Mouse (Mus musculus) G1E (cell line): ENCODE results near the gene Gpr39. TPM values are rescaled to one million over a fixed set of nuclear protein-coding genes. Genes with fewer than 3 reads are reported as not detected.
"Not testable (repeated sequence)": the region's sequence is repeated elsewhere in the genome, so short reads cannot be mapped to it uniquely, and the experiment has no call there.

Experiments used
- ATAC-seq: 2 replicates; pipeline ENCODE4 v1.8.0; 2016; ENCODE audit warnings: mild to moderate bottlenecking; ENCODE audit not compliant: insufficient number of reproducible peaks, poor library complexity, low FRiP score, severe bottlenecking; ENCODE audit errors: extremely low read depth
- DNase-seq: peaks from one replicate; pipeline ENCODE4 v3.0.0; 2012; ENCODE audit warnings: low spot score
- H3K27me3 ChIP-seq: 2 replicates; pipeline ENCODE4 v1.6.1; 2012; ENCODE audit warnings: mild to moderate bottlenecking, low read length, inconsistent platforms; ENCODE audit not compliant: insufficient read depth
- H3K36me3 ChIP-seq: replicated peaks from 2 replicates; pipeline ENCODE3; 2012; ENCODE audit warnings: mild to moderate bottlenecking, inconsistent platforms
- H3K4me1 ChIP-seq: 2 replicates; pipeline ENCODE4 v1.6.1; 2012; ENCODE audit warnings: low read depth, low read length, inconsistent platforms, mixed read lengths; ENCODE audit not compliant: insufficient read depth
- H3K4me3 ChIP-seq: 2 replicates; pipeline ENCODE4 v1.5.1; 2012; ENCODE audit warnings: low read depth, mild to moderate bottlenecking, inconsistent platforms, low read length, moderate library complexity, mixed read lengths
- H3K9me3 ChIP-seq: replicated peaks from 2 replicates; pipeline ENCODE4 v1.6.1; 2012; ENCODE audit warnings: inconsistent platforms
- CTCF ChIP-seq: IDR thresholded peaks from 2 replicates; pipeline ENCODE4 v1.5.1; 2012; ENCODE audit warnings: low read depth, low read length, inconsistent platforms, mixed read lengths
- GATA1 ChIP-seq: IDR thresholded peaks from 2 replicates; pipeline ENCODE4 v1.6.1; 2012; ENCODE audit warnings: borderline replicate concordance, low read length, inconsistent platforms, mixed read lengths
- GATA2 ChIP-seq: IDR thresholded peaks from 2 replicates; pipeline ENCODE4 v1.6.1; 2012; ENCODE audit warnings: low read depth, low read length, inconsistent platforms, borderline replicate concordance
- POLR2AphosphoS5 ChIP-seq: IDR thresholded peaks from 2 replicates; pipeline ENCODE4 v1.6.1; 2012; ENCODE audit warnings: low read depth, low read length, inconsistent platforms; ENCODE audit not compliant: insufficient replicate concordance
- TAL1 ChIP-seq: conservative IDR thresholded peaks from 2 replicates; pipeline ENCODE4 v1.6.1; 2012; ENCODE audit warnings: low read depth, low read length, inconsistent platforms, mixed read lengths
- polyA plus RNA-seq: library from polyadenylated mRNA; stranded (reverse); fragments of >175 nt; gene quantifications from 2 replicates; pipeline ENCODE4 v1.2.3, GENCODE M21; 2012
- total RNA-seq, 2 experiments: library from RNA; stranded (forward) in 1 of 2; stranded (reverse) in 1 of 2; fragments of 200-1000 nt in 1 of 2; fragments of >200 nt in 1 of 2; fragmentation: Nextera tagmentation in 1 of 2; gene quantifications; 2 replicates each; pipeline ENCODE4 v1.2.3; 2014 to 2017

Gpr39 gene
- total RNA-seq (2014; fragmentation: Nextera tagmentation) (not detected in 2 replicates), total RNA-seq (2017) (0.06 and 0.22 TPM in 2 replicates), polyA plus RNA-seq (not detected in 2 replicates)

DNA sequence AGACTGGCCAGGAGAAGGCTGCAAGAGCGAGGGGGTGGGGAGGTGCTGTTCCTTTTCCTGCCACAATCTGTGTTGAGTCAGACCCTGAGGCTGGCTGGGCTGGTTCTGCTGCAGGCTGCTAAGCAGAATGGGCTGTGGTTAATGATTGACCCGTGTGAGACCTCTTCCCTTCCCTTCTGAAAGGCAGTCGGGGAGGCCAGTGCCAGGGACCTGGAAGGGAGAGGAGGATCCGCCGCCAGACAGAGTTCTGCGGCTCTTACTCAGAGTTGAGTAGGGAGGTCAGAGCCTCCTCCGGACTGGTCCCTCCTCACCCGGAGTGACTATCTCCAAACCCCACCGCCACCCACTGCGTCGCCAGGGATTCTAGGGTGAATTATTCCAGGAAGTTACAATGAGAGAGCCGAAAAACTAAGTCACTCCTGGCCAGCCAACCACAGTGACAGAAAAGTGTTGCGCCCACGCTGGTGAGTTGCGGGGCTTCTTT, at the start of gene Gpr39:
Gpr39 (plus strand) TSS at position 206 of the 484 bp plus-strand sequence.
- no peak for ATAC-seq

DNA sequence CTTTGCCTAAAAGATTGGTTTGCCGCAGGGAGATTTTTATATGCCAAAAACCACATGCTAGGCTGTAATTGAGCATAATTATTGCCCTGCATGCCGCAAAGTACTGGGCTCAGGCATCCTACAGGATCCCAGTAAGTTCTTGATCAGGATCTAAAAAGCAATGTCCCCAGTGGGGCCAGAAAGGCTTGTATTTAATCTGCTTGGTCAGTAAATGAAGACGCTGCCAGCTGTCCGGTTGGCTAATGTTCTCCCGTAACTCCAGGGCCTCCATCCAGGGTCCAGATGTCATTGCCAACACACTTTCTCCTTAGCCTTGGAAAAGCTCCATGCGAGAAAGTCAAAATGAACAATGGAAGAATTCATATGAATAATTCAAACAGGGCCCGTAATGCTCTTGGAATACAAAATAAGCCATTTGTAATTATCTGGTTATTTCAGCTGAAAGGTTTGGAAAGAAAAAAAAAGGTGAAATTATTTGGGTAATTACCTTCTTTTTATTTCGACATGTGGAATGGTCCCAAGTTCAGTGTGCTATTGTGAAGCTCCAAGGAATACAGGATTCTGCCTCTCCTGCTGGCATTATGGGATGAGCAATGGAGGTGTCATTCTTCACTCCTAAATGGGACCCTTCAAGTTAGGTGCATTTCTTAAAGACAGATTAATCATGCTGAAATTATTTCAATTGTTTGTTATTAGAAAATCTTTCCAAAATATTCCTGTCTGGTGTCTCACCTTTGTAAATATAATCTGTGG, 37.1 kb upstream of the Gpr39 start:
- H3K36me3 ChIP-seq, result no peaks in the 10 kb centered on the region
- H3K4me1 ChIP-seq, result no peaks in the 10 kb centered on the region
- TF ChIP-seq TAL1 (no peak), POLR2AphosphoS5 (no peak), GATA2 (no peak), CTCF (no peak), GATA1 (no peak)
- no peaks in the 10 kb centered on the region for H3K27me3 ChIP-seq
- ATAC-seq, result no peak
- no peak for DNase-seq
- no peak overlapping the region for H3K4me3 ChIP-seq
- H3K9me3 ChIP-seq, result no peaks in the 10 kb centered on the region; the same call in 1 of the 2 replicates

More for the DNA sequence above, at the start of gene Gpr39:
- Histone ChIP-seq H3K36me3 (no peaks in the 10 kb centered on the region), H3K4me1 (no peaks in the 10 kb centered on the region), H3K4me3 (no peak within 1 kb of the TSS), H3K9me3 (peaks cover 17% of the 10 kb centered on the region), H3K27me3 (no peaks in the 10 kb centered on the region)
- TF ChIP-seq CTCF (no peak), GATA1 (no peak), TAL1 (no peak), POLR2AphosphoS5 (no peak), GATA2 (no peak)
- DNase-seq, result no peak

DNA sequence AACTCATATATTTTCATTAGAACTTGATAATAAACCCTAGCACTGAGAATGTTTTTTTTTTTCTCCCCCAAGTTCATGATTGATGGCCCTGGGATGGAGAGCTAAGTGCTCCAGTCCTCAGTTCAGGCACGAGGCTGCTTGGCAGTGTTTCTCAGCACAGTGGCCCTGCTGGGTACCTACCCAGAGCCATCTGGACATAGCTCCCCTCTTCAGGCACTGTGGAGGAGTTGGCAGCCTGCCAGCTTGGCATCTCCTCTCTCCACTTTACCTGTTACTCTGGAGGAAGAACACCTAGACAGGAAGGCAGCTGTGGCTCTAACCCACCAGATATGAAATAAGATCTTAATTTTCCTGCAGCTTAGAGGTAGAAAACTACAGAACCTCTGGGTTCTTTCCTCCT, 33.2 kb upstream of the Gpr39 start:
- Histone ChIP-seq H3K36me3 (no peaks in the 10 kb centered on the region), H3K4me1 (no peaks in the 10 kb centered on the region), H3K9me3 (no peaks in the 10 kb centered on the region; the same call in 1 of the 2 replicates), H3K27me3 (no peaks in the 10 kb centered on the region), H3K4me3 (no peak overlapping the region)
- DNase-seq (no peak), ATAC-seq (no peak)
- TF ChIP-seq TAL1 (no peak), GATA2 (no peak)

DNA sequence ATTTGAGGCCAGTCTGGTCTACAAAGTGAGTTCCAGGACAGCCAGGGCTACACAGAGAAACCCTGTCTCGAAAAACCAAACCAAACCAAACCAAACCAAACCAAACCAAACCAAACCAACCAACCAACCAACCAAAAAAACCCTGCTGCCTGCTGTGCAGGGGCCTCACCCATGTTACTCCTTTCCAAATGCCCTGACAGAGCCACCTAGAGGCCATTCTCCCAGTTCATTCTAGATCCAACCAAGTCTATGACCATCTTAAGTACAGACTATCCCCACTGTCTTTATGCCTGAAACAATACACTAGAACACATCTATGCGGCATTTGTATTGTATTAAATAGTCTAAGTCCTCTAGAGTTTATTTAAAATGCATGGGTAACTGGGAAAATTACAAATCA, 30.0 kb upstream of the Gpr39 start:
- DNase-seq, H3K4me1 ChIP-seq, H3K36me3 ChIP-seq, ATAC-seq, H3K27me3 ChIP-seq, H3K4me3 ChIP-seq, H3K9me3 ChIP-seq: not testable (repeated sequence)

DNA sequence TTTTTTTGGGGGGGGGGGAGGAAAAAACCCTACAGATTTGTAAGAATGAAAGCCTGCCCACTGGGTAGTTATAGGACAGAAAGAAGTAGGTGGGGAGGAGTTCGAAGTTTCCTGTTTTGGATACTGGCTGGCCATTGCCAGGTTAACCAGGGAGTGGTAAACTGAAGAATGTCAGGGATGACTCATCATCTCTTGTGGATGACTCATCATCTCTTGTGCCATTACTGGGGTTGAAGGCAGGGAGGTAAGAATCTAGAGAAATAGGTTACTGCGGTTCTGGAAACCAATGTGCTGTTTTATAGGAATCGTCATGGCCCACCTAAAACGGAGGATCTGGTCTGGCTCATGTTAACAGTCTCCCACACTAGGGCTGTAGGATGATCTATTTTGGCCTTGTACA, 28.8 kb upstream of the Gpr39 start:
- peak; percentile 19; the same call in 1 of the 2 replicates for ATAC-seq

DNA sequence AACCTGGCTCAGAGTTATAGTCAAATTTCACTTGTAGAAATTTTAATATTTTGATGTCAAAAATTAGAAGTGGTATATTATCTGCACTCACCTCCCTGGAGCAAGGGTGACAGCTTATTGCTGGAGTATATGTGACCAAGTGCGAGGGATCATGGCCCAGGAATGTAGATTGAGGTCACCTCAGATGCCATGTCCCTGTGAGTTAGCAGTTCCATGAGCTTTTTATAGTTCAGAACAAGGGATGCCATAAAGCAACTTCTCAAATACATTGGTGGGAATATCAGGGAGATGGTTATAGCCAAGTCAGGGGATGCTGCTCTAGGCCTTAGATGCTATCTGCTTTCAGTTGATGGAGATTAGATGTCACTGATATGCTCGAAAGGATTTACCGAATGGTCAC, 27.7 kb upstream of the Gpr39 start:
- no peak for TF ChIP-seq POLR2AphosphoS5
- TF ChIP-seq GATA1, result no peak
- TF ChIP-seq CTCF, result no peak
- no peak for TF ChIP-seq TAL1
- TF ChIP-seq GATA2, result no peak
- Histone ChIP-seq H3K4me3 (no peak overlapping the region), H3K4me1 (no peaks in the 10 kb centered on the region), H3K27me3 (no peaks in the 10 kb centered on the region), H3K36me3 (no peaks in the 10 kb centered on the region), H3K9me3 (no peaks in the 10 kb centered on the region)
- ATAC-seq, result no peak
- no peak for DNase-seq

More for the DNA sequence above, 28.8 kb upstream of the Gpr39 start:
- no peak for TF ChIP-seq GATA2
- no peak for TF ChIP-seq TAL1
- TF ChIP-seq GATA1, result no peak
- TF ChIP-seq POLR2AphosphoS5, result no peak
- no peak for TF ChIP-seq CTCF
- Histone ChIP-seq H3K4me1 (no peaks in the 10 kb centered on the region), H3K27me3 (no peaks in the 10 kb centered on the region), H3K36me3 (no peaks in the 10 kb centered on the region), H3K4me3 (no peak overlapping the region), H3K9me3 (no peaks in the 10 kb centered on the region)
- no peak for DNase-seq
